Mouse (Mus musculus) c-Kit-negative CD71-positive TER-119-positive erythroid progenitor cells, embryonic 14.5 days (primary cell): Measurements from ENCODE around the gene Rtraf.

Experiments
- DNase-seq: peaks from one replicate; pipeline ENCODE4 v3.0.0-alpha.2; 2013; ENCODE audit warnings: low read depth, low spot score

The Rtraf gene

DNA sequence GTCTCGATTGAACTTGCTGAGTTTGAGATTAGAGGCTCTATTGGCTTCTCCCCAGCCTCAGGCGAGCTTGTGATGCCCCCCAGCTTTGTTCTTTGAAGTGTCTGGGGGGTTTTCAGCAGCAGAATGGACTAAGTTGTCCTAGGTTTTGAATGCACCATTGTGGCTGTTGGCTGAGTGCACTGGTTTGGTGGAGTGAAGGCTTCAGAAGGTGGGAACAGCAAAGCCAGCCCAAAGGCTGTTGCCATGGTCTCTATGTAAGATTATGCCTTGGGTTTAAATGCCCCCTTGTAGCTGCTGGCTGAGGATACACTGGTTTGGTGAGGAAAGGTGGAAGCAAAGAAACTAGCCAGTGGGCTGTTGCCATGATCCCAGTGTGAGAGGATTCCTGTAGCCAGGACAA lies 23.1 kb downstream of the Rtraf start:
- DNase-seq: no peak

DNA sequence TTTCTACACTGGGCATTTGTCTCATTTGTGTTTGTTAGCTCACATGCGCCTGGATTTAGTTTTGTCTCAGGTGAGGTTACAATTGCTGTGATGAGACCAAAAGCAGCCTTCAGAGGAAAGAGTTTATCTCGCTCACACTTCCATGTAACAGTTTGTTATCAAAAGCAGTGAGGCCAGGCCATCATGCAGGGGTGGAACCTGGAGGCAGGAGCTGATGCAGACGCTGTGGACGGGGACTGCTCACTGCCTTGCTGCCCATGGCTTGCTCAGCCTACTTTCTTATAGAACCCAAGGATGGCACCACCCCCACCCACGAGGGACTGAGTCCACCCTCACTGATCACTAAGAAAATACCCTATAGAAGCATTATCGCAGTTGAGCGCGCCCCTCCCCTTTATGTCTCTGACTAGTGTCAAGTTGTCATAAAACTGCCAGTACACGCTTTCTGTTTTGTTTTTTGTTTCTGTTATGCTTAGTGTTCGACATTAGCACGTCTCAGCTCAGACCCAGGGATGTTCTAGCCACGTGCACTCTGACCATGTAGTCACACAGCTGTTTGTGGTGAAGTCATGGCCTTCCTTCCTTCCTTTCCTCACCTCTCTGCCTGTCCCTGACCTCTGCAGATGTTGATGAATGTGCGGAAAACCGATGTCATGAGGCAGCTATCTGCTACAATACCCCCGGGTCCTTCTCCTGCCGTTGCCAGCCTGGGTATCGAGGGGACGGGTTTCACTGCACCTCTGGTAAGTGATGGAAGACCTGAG lies 26.9 kb downstream of the Rtraf start:
- no peak for DNase-seq

DNA sequence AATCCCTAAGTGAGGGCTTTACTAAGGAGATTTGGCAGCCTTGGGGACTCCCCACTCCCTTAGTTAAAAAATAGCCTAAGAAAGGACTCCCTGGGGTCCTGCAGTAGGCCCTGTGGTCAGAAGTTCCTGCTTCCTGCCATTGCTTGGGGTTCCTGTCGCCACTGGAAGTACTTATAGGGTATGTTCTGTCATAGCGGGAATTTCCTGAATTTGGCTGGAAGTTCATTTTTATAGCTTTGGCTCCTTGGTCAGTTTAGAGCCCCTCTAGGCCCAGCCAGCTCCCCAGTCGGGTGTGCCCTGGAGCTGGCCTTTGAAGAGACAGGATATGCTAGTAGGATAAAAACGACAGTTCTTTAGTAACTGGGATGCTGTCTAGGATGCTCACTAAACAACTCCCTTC lies 28.7 kb downstream of the Rtraf start:
- no peak for DNase-seq

DNA sequence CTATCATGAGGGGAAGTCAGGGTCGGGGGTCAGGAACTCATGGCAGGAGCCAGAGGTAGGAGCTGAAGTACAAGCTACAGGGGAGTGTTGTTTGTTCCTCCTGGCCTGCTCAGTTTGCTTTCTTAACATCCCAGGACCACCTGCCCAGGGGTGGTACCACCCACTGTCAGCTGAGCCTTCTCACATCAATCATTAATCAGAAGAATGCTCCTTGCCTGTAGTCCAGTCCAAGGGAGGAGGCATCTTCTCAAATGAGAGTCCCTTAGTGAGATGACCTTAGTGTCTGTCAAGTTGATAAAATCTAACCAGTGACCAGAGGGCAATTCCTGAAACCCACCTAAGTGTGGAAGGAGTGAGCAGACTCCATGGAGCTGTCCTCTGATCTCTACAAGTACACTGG lies 35.2 kb downstream of the Rtraf start:
- no peak for DNase-seq

DNA sequence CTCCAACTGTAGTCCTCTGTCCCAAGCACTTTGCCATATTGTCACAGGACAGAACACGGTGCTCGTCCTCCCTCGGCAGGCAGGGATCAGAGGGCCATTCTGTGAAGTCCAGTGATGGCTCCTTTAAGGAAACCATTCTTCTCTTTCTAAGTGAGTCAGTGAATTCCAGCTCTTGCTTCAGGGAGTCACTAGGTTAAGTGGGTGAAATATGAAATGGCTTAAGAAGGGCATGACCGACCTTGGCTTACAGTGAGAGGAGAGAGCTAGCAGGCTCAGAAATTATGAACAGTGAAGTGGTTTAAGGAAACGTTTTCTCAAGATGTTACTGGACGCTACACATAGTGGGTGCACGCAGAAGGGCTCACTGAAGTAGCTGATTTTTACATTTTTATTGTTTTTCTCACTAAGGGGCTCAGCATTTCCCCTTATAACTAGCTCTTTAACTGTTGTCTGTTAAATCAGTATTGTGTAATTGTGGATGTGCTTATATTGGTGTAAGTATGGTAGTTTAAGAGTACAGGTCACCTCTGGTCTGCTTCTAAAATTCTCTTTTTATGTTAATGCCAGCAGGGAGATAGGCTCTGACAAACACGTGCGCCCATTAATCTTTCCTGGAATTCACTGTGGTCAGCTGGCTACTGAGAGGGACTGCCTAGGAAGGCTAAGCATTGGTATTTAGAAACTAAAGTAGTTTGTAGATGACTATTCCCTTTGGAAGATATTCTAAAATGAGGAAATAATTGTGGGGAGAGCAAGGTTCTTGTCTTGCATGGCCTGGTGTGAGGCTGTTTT lies 37.6 kb downstream of the Rtraf start:
- no peak for DNase-seq

DNA sequence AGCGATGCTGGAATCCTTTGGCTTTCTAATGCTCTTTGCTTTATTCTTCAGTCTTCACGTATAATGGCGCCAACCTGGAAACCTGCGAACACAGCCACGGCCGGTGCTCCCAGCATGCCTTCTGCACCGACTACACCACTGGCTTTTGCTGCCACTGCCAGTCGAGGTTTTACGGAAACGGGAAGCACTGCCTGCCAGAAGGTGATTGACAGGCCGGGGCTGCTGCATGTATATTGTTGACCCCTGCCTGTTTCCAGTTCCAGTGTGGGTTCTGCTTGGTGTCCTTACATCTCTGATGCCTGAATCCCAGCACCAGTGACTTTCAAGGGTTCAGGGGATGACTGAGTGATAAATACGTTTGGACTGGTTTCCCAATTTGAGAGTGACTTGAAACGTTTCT lies 45.7 kb downstream of the Rtraf start:
- no peak for DNase-seq

DNA sequence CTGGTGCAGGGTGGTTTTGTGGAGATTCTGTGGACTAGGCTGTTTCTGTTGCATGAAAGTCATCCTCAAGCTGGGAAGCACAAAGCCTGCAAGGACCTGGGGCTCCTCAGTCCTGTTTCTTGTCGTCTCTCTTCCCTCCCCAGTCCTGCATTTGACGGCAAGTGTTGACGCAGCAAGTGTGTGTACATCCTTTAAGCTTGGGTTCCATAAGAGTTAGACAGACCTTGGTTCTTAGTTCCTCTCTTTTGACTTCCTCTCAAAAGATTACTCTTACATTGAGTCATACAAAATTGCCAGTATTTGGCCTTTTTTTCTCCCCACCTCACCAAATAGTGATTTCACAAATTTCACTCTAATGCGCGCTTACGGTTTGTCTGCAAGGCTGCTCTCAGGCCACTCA lies 46.3 kb downstream of the Rtraf start:
- DNase-seq: no peak

DNA sequence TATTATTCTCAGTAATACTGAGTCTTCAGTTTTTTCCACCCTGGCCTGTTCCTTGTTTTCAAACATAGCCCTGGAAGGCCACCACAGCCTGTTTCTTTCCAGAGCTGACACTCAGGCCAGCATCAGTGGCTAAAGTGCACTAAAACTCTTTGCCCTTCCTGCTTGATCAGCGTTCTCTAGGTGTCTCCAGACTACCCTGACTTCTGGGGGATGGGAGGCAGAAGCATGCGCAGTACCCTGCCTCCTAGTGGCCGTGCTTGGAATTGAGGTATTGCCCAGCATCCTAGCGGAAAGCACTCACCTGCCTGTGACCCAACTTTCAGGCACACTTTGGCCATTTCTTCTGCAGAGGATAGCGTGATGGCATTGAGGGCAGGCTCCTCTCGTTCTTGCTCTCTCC lies 46.7 kb downstream of the Rtraf start:
- DNase-seq: no peak

DNA sequence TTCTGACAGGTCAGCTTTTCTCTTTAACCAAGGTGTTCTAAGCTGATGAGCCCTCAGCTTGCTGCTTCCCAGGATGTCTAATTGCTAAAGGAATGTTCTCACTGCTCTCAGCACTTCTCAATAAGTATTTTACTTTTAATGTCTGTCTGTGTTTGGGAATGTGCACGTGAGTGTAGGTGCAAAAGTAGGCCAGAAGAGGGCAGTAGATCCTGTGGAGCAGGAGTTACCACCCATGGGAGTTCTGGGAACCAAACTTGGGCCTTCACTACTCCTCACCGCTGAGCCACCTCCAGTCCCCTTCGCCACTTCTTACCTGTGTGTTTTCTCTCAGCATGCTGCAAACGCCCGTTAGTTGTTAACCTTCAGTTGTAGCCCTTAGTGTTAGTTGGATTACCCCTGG lies 47.4 kb downstream of the Rtraf start:
- DNase-seq: no peak

DNA sequence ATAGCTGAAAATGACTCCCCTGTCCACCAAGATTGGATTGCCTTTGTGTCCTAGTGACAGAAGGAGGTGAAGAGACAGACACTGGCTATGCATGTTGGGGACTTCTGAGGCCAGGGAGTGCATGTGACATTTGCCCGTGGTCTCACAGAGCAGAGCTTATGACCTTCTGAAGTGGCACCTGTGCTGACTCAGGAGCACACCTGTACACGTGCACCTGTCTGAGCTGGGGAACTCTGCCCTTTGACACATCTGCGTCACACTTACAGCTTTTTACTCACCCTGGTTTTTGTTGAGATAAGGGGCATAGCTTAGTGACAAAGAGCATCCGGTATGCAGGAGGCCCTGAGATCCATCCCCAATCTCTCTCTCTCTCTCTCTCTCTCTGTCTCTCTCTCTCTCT lies 48.1 kb downstream of the Rtraf start:
- no peak for DNase-seq

DNA sequence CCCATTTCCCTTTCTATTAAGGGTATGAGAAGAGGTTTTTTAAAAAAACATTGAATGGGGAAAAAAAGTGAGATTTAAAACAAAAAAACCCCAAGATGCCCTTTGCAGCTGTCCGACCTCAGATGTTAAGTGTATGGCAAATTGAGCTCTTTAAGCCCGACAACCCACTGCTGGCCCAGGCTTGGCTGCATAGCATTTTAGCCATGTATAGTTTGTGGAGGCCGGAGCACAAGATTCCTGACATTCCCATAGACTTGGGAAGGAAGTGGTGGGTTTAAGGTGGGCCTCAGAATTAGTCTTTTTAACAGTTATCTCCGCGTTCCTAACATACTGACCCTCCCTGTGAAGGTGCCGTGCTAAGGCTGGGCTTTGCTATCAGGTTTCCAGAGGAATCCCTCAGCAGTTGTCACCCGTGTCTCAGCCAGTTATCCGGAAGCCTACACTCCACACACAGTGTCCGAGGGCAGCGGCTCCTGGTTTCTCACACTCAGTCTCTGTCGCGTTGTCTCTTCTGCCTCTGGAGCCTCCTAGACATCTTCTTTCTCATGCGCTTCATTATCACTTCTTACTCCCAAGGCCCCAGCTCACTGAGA lies 49.5 kb downstream of the Rtraf start:
- no peak for DNase-seq

DNA sequence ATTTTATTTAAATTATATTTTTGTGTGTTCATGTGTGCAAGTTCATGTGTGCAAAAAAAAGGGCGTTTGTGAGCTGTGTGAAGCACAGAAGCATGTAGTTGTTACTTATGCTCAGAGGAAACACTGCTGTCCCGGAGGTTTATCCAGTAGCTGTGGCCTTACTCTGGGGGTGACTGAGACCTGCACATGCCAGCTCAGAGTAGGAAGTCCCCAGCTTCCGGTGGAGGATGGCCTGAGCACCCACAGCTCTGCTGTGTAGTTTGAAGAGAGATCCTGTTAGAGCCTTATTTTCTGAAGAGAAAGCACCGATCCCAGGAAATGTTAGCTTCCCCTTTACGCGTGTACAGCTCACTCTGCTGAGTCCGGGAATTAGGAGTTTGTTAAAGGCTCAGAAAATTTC lies 52.5 kb downstream of the Rtraf start:
- DNase-seq: no peak

DNA sequence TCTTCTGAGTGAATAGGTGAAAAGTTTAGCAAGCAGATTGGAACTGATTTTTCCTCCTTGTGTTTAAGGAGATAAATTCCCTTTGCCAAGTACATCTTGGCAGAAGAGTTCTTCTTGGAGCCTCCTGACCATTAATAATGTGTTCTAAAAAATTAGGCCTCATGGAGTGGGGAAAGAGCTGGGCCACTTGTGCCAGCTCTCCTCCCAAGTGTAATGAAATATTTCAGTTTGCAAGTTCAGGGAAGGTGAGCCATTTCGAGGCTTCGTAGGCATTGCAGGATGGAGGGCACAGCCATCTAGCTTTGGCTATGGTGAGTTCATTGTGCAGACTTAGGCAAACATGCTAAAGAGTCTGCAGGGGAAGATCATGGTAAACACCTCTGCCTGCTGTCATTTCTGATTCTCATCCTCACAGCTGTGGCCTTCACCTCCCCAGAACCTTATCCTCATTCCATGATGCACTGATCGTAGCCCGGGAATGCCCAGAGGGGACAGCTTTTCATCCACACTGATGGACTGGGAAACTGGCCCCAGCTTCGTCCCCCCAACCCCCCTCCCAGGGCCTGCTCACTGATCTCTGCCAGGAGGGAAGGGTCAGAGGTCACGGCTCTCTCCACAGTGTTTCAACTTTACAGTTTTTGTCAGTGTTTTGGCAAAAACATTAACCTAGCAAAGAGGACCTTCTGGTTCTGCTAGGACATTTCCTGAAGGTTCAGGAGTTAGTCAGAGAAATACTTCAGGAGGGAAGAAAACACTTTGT lies 54.0 kb downstream of the Rtraf start:
- no peak for DNase-seq

DNA sequence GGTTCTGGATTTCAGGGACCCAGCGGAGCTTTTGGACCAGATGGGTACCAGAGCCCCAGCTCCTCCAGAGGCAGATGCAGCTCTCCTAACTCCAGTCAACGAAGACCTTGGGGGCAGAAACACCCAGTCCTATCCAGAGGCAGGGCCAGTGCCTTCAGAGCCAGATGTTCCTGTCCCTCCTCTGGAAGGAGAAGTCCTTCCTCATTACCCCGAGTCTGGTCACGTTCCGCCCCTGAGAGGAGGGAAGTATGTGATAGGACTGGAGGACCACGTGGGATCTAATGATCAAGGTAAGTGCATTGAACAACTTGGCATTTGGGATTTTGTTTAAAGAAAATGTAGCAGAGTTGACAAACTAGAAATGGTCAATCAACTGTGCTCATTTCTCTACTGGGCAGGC lies 55.0 kb downstream of the Rtraf start:
- no peak for DNase-seq

DNA sequence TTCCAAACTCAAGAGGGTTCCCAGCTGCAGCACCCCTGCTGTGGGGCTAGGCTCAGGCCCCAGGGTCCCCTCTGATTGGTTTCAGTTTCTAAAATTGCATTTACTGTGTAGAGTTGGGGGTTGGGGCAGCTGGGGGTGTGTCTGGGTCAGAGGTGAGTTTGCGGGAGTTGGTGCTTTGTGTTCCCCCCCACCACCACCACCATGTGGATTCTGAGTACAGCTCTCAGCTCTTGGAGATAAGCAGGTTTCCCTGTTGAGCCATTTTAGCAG lies 57.3 kb downstream of the Rtraf start:
- no peak for DNase-seq

DNA sequence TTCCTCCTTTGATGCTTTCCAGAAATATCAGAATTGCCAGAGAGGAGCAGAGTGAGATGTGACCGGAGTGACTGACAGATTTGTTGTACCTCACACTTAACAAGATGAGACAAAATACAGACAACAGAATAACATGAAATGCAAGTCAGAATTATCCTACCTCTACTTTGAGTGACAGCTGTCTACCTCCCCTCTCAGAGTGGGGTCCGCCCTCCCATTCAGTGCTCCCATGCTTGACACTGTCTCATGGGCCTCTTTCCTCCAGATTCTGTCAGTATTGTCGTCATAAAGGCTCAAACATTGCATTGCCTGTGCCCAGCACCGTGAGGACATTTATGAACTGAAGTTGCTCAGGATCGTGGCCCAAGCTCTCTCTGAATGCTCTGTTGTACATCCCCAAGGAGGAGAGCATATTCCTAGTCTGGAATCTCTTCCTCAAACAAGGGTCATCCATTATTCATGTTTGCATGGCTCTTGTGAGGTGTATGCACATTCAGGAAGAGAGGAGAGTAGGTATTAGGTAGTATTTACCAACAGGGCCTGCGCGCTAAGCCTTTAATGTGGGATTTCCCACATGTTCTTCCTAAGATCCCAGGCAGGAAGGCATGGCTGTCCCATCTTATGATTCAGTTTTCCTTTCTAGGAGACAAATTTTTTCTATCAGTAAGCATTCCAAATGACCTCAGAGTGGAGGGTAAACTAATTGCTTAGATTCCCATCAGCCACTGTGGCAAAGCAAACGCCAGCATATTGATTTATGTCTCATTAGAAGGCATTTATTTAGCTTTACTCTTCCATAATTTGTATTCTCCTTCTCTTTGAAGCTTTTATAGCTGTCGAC lies 57.9 kb downstream of the Rtraf start:
- DNase-seq: no peak

DNA sequence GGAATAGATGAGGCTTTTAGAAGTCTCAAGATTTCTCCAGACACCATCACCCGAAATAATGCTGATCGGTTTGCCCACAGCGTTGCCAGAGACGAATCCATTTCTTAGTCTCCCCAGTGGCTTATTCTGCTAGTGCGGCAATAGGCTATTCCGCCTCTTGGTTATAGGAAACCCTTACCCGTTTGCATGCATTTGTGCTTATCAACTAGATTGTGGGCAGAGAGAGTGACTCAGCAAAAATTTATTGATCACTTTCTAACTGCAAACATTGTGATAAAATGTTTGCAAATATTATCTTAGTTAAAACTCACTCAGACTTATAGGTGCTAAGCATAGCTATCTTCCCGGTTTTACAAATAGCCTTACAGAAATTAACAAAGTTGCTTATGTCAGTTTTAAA lies 59.3 kb downstream of the Rtraf start:
- no peak for DNase-seq

DNA sequence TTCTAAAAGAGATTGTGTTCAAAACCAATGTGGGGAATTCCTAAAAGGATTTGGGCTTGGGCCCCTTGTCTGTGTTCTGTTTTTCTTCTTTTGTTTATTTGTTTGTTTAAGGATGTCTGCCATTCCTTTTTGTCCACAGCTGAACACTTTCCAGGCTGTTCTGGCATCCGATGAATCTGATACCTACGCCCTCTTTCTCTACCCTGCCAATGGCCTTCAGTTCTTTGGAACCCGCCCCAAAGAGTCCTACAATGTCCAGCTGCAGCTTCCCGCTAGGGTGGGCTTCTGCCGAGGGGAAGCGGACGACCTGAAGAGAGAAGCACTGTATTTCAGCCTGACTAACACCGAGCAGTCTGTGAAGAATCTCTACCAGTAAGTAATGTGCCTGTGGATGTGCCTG lies 60.1 kb downstream of the Rtraf start:
- DNase-seq: no peak

DNA sequence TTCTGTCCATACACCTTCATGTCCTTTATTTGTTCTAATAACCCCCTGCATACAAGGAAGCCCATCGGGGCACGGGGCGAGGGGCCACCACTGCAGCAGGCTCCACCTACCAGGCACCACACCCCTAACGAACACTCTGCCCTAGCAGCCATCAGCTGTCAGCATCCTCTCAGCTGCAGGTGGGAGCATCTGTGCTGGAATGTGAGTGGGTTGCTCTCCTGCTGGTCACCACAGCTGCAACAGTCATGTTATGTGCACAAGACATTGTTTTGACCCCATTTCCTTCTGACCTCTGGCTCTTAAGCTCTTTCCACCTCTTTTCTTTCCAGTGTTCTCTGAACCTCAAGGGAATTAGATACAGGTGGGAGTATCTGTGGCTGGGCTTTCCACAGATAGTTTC lies 61.6 kb downstream of the Rtraf start:
- DNase-seq: no peak
